Mouse (Mus musculus) stomach, embryonic 14.5 days (tissue): ENCODE data around the gene Slc9c1. TPM values are rescaled to one million over a fixed set of nuclear protein-coding genes. Genes with fewer than 3 reads are reported as not detected.
"Not testable (repeated sequence)": the region's sequence is repeated elsewhere in the genome, so short reads cannot be mapped to it uniquely, and the experiment has no call there.

ENCODE experiments used
- ATAC-seq: fragments of 200-750 bp; cut with Nextera tagmentation; 2 replicates; pipeline ENCODE4 v1.8.0; 2017; ENCODE audit warnings: low read depth, moderate TSS enrichment; ENCODE audit not compliant: insufficient number of reproducible peaks, insufficient read depth, low FRiP score
- H3K27ac ChIP-seq: fragments of 300-500 bp; sonication (generic); 2 replicates; pipeline ENCODE4 v1.5.1; 2014; ENCODE audit warnings: mild to moderate bottlenecking, low read length, moderate library complexity, mixed read lengths
- H3K27me3 ChIP-seq: fragments of 300-500 bp; sonication (generic); 2 replicates; pipeline ENCODE4 v1.6.1; 2014; ENCODE audit warnings: low read length, control low read depth, mixed read lengths; ENCODE audit not compliant: control insufficient read depth, insufficient read depth
- H3K36me3 ChIP-seq: fragments of 300-500 bp; sonication (generic); 2 replicates; pipeline ENCODE4 v1.6.1; 2014; ENCODE audit warnings: mild to moderate bottlenecking, control low read depth, low read length, moderate library complexity, mixed read lengths; ENCODE audit not compliant: control insufficient read depth, insufficient read depth
- H3K4me1 ChIP-seq: fragments of 300-500 bp; sonication (generic); 2 replicates; pipeline ENCODE4 v1.6.1; 2014; ENCODE audit warnings: low read length, control low read depth, mixed read lengths; ENCODE audit not compliant: control insufficient read depth, insufficient read depth
- H3K4me2 ChIP-seq: fragments of 300-500 bp; sonication (generic); replicated peaks from 2 replicates; pipeline ENCODE4 v1.6.1; 2014; ENCODE audit warnings: low read depth, low read length, control low read depth
- H3K4me3 ChIP-seq: fragments of 300-500 bp; sonication (generic); 2 replicates; pipeline ENCODE4 v1.5.1; 2014; ENCODE audit warnings: low read depth, low read length, control low read depth
- H3K9ac ChIP-seq: fragments of 300-500 bp; sonication (generic); replicated peaks from 2 replicates; pipeline ENCODE4 v1.6.1; 2014; ENCODE audit warnings: low read depth, mild to moderate bottlenecking, control low read depth, low read length, moderate library complexity, mixed read lengths
- H3K9me3 ChIP-seq: fragments of 300-500 bp; sonication (generic); 2 replicates; pipeline ENCODE4 v1.6.1; 2016; ENCODE audit warnings: low read depth, low read length, control low read depth; ENCODE audit not compliant: control insufficient read depth
- WGBS: fragments of 180-500 bp; shearing (Covaris S2); extraction: QIAGEN DNeasy Blood & Tissue Kit; methylation state at CpG from one replicate; pipeline ENCODE4 v1.1.7; 2014; 5-methylcytosine and 5-hydroxymethylcytosine counted together
- polyA plus RNA-seq: library from polyadenylated mRNA; unstranded; fragments of >200 nt; fragmentation: Nextera tagmentation; extraction: Ambion mirVana; gene quantifications from 2 replicates; pipeline ENCODE4 v1.2.1, GENCODE M21; 2014

The Slc9c1 gene
- polyA plus RNA-seq, result not detected in 2 replicates

- Histone ChIP-seq H3K4me2 (no peak within 1 kb of the TSS), H3K9me3 (no peaks in the 10 kb centered on the region), H3K36me3 (no peaks in the 10 kb centered on the region), H3K27ac (no peak within 1 kb of the TSS), H3K4me3 (no peak within 1 kb of the TSS), H3K9ac (no peak within 1 kb of the TSS), H3K27me3 (no peaks in the 10 kb centered on the region), H3K4me1 (no peaks in the 10 kb centered on the region)
- 92% methylated on average over 5 of the region's 5 CpGs for WGBS
- no peak for ATAC-seq
Measured at GRCm38 (mm10) chr16:45535009-45535408, at the start of gene Slc9c1. Gene Slc9c1 (plus strand): TSS chr16:45535309.

- no peaks in the 10 kb centered on the region for H3K9me3 ChIP-seq
- 0 out of 2 replicates have a peak within 1 kb of the TSS, but pooled peaks have one; percentile 7 for H3K4me2 ChIP-seq
- no peaks in the 10 kb centered on the region for H3K36me3 ChIP-seq
- 67% methylated on average over 5 of the region's 5 CpGs for WGBS
- H3K27ac ChIP-seq, result no peak within 1 kb of the TSS
- no peaks in the 10 kb centered on the region for H3K27me3 ChIP-seq
- peak; percentile 78 for ATAC-seq
- H3K9ac ChIP-seq, result no peak within 1 kb of the TSS
- H3K4me1 ChIP-seq, result no peaks in the 10 kb centered on the region
- H3K4me3 ChIP-seq, result no peak within 1 kb of the TSS
Measured at GRCm38 (mm10) chr16:45492927-45493326, 42.2 kb upstream of the Slc9c1 start, which contains the start of gene Gm609. Gene Gm609 (minus strand): TSS chr16:45492969.

- WGBS, result 78% methylated on average over 1 of the region's 1 CpGs
- H3K4me1 ChIP-seq, result no peaks in the 10 kb centered on the region
- H3K9ac ChIP-seq, result no peak overlapping the region
- no peak overlapping the region for H3K27ac ChIP-seq
- H3K4me2 ChIP-seq, result no peak overlapping the region
- H3K36me3 ChIP-seq, result no peaks in the 10 kb centered on the region
- no peak for ATAC-seq
- no peaks in the 10 kb centered on the region for H3K27me3 ChIP-seq
- no peaks in the 10 kb centered on the region for H3K9me3 ChIP-seq
- no peak overlapping the region for H3K4me3 ChIP-seq
Measured at GRCm38 (mm10) chr16:45495326-45495725, 39.8 kb upstream of the Slc9c1 start.

DNA sequence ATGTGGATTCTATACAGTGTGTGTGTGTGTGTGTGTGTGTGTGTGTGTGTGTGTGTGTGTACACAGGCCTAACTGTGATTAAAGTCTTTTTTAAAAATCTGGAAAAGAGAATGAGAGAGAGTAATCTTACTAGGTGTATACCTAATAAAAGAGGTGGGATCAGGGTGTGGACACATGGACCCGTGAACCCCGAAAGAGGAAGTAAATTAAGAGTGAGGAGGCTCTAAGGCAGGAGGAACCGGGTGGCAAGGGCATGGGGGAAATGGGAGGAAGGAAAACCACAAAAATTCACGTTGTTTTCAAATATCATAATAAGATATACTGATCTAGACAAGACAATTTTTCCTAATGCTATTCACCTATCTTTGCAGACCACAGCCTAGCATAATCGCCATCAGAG lies 9.6 kb upstream of the Slc9c1 start:
- no peak for ATAC-seq
- no peaks in the 10 kb centered on the region for H3K27me3 ChIP-seq
- H3K4me1 ChIP-seq, result no peaks in the 10 kb centered on the region
- no peaks in the 10 kb centered on the region for H3K36me3 ChIP-seq
- WGBS, result 78% methylated on average over 5 of the region's 5 CpGs
- no peak overlapping the region for H3K4me3 ChIP-seq
- no peak overlapping the region for H3K9ac ChIP-seq
- H3K27ac ChIP-seq, result no peak overlapping the region
- H3K9me3 ChIP-seq, result no peaks in the 10 kb centered on the region
- no peak overlapping the region for H3K4me2 ChIP-seq

DNA sequence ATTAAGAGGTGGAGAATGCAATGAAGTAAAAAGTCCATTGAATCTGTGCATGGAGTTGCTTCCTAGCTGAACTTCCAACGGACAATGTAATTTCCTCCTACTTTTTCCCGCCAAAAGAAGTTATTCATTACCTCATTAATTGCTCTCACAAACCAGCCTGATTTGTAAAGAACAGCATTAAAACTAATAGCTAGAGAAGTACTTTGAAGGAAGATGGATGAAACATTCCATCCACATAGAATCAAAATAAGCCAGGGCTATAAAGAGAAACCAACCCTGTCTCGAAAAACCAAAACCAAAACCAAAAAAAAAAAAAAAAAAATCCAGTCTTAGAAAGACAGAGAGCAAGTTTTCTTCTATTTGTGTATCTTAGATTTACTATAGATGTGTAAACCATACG lies 3.2 kb upstream of the Slc9c1 start, which contains the start of gene Gm17783:
Gm17783 (minus strand) TSS at position 101 of the 400 bp plus-strand sequence.
- H3K4me1 ChIP-seq, result no peaks in the 10 kb centered on the region
- H3K4me2 ChIP-seq, result no peak within 1 kb of the TSS
- no peaks in the 10 kb centered on the region for H3K27me3 ChIP-seq
- no peak within 1 kb of the TSS for H3K9ac ChIP-seq
- WGBS, result 79% methylated on average over 4 of the region's 4 CpGs
- H3K9me3 ChIP-seq, result no peaks in the 10 kb centered on the region
- no peak within 1 kb of the TSS for H3K4me3 ChIP-seq
- H3K36me3 ChIP-seq, result no peaks in the 10 kb centered on the region
- no peak within 1 kb of the TSS for H3K27ac ChIP-seq
- no peak for ATAC-seq

GRCm38 (mm10) chr16:45538342-45538741 lies 3.2 kb downstream of the Slc9c1 start:
- not testable (repeated sequence) for H3K36me3 ChIP-seq, H3K4me2 ChIP-seq, H3K9me3 ChIP-seq, H3K27me3 ChIP-seq, H3K9ac ChIP-seq, H3K27ac ChIP-seq, H3K4me1 ChIP-seq, H3K4me3 ChIP-seq
- peak; percentile 77 for ATAC-seq
- WGBS, result 57% methylated on average over 1 of the region's 1 CpGs

DNA sequence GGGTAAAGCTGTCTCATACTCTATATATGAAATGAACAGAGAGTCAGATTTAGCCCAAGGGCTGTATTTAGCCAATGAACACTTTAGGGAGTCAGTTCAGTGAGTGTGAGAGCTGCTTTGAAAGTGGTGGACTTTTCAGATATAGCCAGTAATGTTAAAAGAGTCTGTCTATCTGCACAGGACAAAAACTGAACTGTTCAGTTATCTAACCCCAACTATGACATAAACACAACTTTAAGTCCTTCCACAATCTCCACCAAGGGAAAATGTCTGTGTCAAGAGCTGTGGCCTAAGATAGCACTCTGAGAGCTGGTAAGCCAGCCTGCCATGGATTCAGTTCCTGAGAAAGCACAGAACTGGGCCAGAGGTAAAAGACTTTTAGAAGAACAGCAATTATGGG lies 7.0 kb downstream of the Slc9c1 start:
- H3K27ac ChIP-seq, result no peak overlapping the region
- H3K27me3 ChIP-seq, result no peaks in the 10 kb centered on the region
- no peaks in the 10 kb centered on the region for H3K9me3 ChIP-seq
- H3K4me3 ChIP-seq, result no peak overlapping the region
- no peak overlapping the region for H3K9ac ChIP-seq
- ATAC-seq, result no peak
- H3K4me2 ChIP-seq, result no peak overlapping the region
- no peaks in the 10 kb centered on the region for H3K4me1 ChIP-seq
- H3K36me3 ChIP-seq, result no peaks in the 10 kb centered on the region

- H3K27me3 ChIP-seq, result no peaks in the 10 kb centered on the region
- ATAC-seq, result no peak
- 69% methylated on average over 3 of the region's 3 CpGs for WGBS
Measured at GRCm38 (mm10) chr16:45544341-45544740, 9.2 kb downstream of the Slc9c1 start.

DNA sequence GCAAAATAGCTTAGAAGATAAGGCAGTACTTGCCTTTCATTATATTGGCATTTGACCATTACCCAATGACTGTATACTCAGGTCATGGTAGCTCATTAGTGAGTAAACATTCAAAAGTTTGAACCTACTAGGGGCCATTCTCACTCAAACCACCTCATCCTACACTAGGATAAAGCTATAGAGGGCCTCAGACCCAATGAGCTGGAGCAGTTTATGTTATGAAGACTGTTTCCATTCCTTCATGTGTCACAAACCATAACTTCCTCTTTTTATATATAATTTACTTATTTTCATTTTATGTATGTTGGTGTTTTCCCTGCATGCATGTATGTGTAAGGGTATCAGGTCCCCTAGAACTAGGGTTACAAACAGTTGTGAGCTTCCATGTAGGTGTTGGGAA lies 12.9 kb downstream of the Slc9c1 start:
- Histone ChIP-seq H3K4me2 (no peak overlapping the region), H3K27ac (no peak overlapping the region), H3K27me3 (no peaks in the 10 kb centered on the region), H3K4me1 (no peaks in the 10 kb centered on the region), H3K36me3 (no peaks in the 10 kb centered on the region), H3K4me3 (no peak overlapping the region), H3K9me3 (no peaks in the 10 kb centered on the region), H3K9ac (no peak overlapping the region)
- no peak for ATAC-seq

More at GRCm38 (mm10) chr16:45544341-45544740, 9.2 kb downstream of the Slc9c1 start:
- Histone ChIP-seq H3K36me3 (no peaks in the 10 kb centered on the region), H3K4me3 (no peak overlapping the region), H3K9me3 (no peaks in the 10 kb centered on the region), H3K9ac (no peak overlapping the region), H3K4me2 (no peak overlapping the region), H3K27ac (no peak overlapping the region), H3K4me1 (no peaks in the 10 kb centered on the region)
